Mouse (Mus musculus): Measurements from ENCODE around the gene Sgk2. TPM values are rescaled to one million over a fixed set of nuclear protein-coding genes. Genes with fewer than 3 reads are reported as not detected.
A peak's percentile ranks its signal among the peaks of the same experiment; 100 is the strongest.

Gene Sgk2
- total and polyA plus RNA-seq, 2 experiments from 2014 or later: not detected

DNA sequence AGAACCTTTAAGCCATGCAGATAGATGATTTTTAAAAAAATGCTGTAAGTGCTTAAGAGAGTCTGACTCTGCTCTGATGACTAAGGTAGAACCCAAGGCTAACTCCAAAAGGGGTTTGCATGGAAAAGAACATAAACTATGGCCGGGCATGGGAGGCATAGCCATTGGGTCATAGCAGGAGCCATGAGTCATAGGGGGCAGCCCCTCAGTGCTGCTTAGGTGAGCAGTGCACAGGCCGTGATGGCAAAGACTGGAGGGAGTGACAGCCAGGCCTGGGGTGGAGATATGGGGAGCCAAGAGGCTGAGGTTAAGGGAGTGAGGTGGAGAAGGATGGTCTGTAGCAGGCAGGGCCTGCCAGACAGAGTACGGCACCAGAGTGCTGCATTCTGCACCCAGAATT lies 18.0 kb upstream of the Sgk2 start:
- no peaks in the 10 kb centered on the region for H3K27me3 ChIP-seq (ENCODE audit: insufficient read depth, low read length)
- no peaks in the 10 kb centered on the region for H3K4me1 ChIP-seq (ENCODE audit: insufficient read depth, low read length)
- no peak for DNase-seq (ENCODE audit: low spot score)
- H3K4me2 ChIP-seq (ENCODE audit: low read depth, low read length, poor library complexity, severe bottlenecking): no peak overlapping the region
- H3K36me3 ChIP-seq (ENCODE audit: insufficient read depth, low read length): peaks cover 20% of the 10 kb centered on the region; the same call in 1 of the 2 replicates
- TF ChIP-seq CTCF (IDR thresholded peaks at IDR 0.05): no peak
- WGBS: 89% methylated on average over 3 of the region's 3 CpGs
- no peak for ATAC-seq (ENCODE audit: low FRiP score)
- no peak overlapping the region for H3K4me3 ChIP-seq (ENCODE audit: low read depth, low read length)
- H3K9me3 ChIP-seq (ENCODE audit: low read length): no peaks in the 10 kb centered on the region
- no peak overlapping the region for H3K27ac ChIP-seq (ENCODE audit: low read depth, low read length)
- H3K9ac ChIP-seq (replicated peaks; ENCODE audit: low read length, poor library complexity, severe bottlenecking): no peak overlapping the region

DNA sequence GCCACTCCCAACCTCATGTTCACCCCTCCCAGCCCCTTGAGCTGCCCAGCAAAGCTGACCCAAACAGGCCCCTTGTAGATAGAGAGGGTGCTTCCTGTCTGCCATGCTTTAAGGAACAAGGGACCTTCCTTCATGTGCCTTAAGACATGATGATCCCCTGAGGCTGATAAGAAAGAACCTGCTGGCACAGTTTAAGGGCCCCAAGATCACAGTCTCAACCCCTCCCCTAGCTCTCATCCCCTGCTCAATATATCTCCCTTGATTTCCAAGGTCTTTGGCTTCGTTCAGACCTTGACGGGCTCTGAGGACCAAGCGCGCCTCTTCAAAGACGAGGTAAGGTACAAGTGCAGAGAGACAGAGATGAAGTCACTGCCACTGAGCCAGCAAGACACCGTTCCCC lies 16.2 kb upstream of the Sgk2 start:
- Histone ChIP-seq H3K9me3 (ENCODE audit: low read length) (no peaks in the 10 kb centered on the region), H3K4me1 (ENCODE audit: insufficient read depth, low read length) (no peaks in the 10 kb centered on the region), H3K27me3 (ENCODE audit: insufficient read depth, low read length) (no peaks in the 10 kb centered on the region), H3K9ac (replicated peaks; ENCODE audit: low read length, poor library complexity, severe bottlenecking) (no peak overlapping the region), H3K36me3 (ENCODE audit: insufficient read depth, low read length) (peaks cover 14% of the 10 kb centered on the region; the same call in 1 of the 2 replicates), H3K4me3 (ENCODE audit: low read depth, low read length) (no peak overlapping the region), H3K27ac (ENCODE audit: low read depth, low read length) (no peak overlapping the region), H3K4me2 (ENCODE audit: low read depth, low read length, poor library complexity, severe bottlenecking) (no peak overlapping the region)
- WGBS: 91% methylated on average over 6 of the region's 6 CpGs
- DNase-seq (ENCODE audit: low spot score) (no peak), ATAC-seq (ENCODE audit: low FRiP score) (no peak)
- TF ChIP-seq CTCF (IDR thresholded peaks at IDR 0.05): no peak

DNA sequence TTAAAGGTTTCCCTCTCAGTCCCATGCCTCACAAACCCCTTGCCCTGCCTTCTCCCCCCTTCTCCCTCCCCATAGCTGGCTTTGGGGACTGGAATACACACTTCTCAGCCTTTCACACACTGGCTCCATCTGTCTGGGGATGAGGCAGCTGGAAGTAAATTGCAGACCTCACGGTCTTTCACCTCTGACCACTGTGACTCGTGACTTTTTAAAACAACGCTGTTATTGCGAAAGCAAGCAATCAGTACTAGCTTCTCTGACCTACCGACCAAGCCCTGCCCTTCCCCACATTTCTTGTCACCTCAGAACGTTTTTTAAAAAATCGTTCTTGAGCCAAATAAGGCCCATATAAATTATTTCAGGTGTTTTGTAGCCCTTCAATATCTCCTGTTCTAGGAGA lies 14.4 kb upstream of the Sgk2 start:
- 73% methylated on average over 7 of the region's 7 CpGs for WGBS
- Histone ChIP-seq H3K4me2 (ENCODE audit: low read depth, low read length, poor library complexity, severe bottlenecking) (no peak overlapping the region), H3K27me3 (ENCODE audit: insufficient read depth, low read length) (no peaks in the 10 kb centered on the region), H3K36me3 (ENCODE audit: insufficient read depth, low read length) (0 out of 2 replicates have a peak, but pooled peaks cover 2% of the 10 kb centered on the region), H3K4me1 (ENCODE audit: insufficient read depth, low read length) (no peaks in the 10 kb centered on the region), H3K27ac (ENCODE audit: low read depth, low read length) (no peak overlapping the region), H3K9ac (replicated peaks; ENCODE audit: low read length, poor library complexity, severe bottlenecking) (no peak overlapping the region), H3K4me3 (ENCODE audit: low read depth, low read length) (no peak overlapping the region), H3K9me3 (ENCODE audit: low read length) (no peaks in the 10 kb centered on the region)
- ATAC-seq (ENCODE audit: low FRiP score) (no peak), DNase-seq (ENCODE audit: low spot score) (no peak)
- TF ChIP-seq CTCF (IDR thresholded peaks at IDR 0.05): no peak

DNA sequence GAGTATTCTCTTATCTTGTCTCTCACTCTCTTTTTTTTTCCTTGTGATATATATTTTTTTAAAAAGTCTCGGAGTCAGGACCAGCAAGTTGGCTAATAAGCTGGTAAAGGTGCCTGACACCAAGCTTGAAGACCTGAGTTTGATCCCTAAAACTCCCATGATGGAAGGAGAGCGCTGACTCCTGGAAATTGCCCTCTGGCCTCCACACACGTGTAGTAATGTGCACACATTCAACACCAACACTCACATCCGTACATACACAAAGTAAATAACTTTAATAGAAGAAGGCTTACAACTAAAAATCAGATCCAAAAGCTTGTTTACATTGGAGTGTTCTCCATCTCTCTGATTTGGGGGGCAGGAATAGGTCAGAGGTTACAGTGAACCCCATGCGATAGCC lies 13.9 kb upstream of the Sgk2 start:
- no peak for TF ChIP-seq CTCF (IDR thresholded peaks at IDR 0.05)
- 0 out of 2 replicates have a peak, but pooled peaks cover 2% of the 10 kb centered on the region for H3K36me3 ChIP-seq (ENCODE audit: insufficient read depth, low read length)
- no peak overlapping the region for H3K4me3 ChIP-seq (ENCODE audit: low read depth, low read length)
- no peak overlapping the region for H3K4me2 ChIP-seq (ENCODE audit: low read depth, low read length, poor library complexity, severe bottlenecking)
- whole genome bisulfite sequencing: 71% methylated on average over 5 of the region's 5 CpGs
- no peaks in the 10 kb centered on the region for H3K27me3 ChIP-seq (ENCODE audit: insufficient read depth, low read length)
- DNase-seq (ENCODE audit: low spot score): no peak
- no peak overlapping the region for H3K9ac ChIP-seq (replicated peaks; ENCODE audit: low read length, poor library complexity, severe bottlenecking)
- no peaks in the 10 kb centered on the region for H3K9me3 ChIP-seq (ENCODE audit: low read length)
- H3K27ac ChIP-seq (ENCODE audit: low read depth, low read length): no peak overlapping the region
- no peaks in the 10 kb centered on the region for H3K4me1 ChIP-seq (ENCODE audit: insufficient read depth, low read length)
- no peak for ATAC-seq (ENCODE audit: low FRiP score)

DNA sequence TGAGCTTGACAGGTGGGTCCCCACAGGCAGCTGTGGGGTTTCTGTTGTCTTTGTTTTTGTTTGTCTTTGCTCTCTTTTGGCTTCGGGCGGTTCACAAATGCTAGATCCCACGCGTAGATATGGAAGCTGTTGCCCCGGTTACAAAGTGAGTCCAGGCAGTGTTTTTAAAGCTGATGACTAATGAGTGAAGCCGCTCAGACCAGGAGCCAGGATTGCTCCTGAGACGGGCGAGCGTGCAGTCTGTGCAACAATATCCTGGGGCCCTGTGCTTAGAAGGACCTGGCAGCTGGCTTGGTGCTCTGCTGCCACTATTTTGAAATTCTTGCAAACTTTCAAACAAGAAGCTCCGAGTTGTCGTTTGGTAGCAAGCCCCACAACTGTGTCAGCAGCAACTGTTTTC lies 13.5 kb upstream of the Sgk2 start:
- Histone ChIP-seq H3K4me2 (ENCODE audit: low read depth, low read length, poor library complexity, severe bottlenecking) (no peak overlapping the region), H3K27ac (ENCODE audit: low read depth, low read length) (no peak overlapping the region)

DNA sequence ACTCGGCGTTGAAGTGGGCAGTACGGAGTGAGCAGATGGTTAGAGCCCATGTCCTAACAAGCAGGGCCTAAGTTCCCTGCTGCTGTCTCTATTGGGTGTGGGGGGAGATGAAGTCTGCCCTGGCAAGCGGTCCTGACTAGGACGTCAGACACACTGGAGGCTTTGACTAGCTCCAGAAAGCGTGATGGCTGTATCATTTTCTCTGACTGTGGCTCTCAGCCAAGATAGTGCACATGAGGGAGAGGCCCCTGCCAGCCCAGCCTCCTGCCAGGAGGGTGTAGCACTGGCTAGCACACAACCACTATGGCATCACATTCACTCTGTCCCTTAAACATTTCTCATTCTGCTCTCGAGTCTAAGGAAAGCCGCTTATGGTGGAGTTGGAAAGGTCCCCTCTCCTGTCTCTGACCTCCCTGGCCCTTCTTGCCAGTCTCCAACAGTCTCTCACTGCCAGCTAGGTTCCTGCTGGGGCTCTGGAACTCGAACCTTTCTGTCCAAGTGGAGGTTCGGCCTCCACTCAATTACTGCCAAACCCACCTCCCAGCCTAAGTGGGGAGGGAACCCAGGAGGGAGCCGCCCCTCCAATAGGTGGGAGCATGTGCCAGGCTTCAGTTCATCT lies 11.9 kb upstream of the Sgk2 start:
- whole genome bisulfite sequencing: 72% methylated on average over 11 of the region's 11 CpGs
- Histone ChIP-seq H3K9ac (replicated peaks; ENCODE audit: low read length, poor library complexity, severe bottlenecking) (no peak overlapping the region), H3K9me3 (ENCODE audit: low read length) (no peaks in the 10 kb centered on the region), H3K4me1 (ENCODE audit: insufficient read depth, low read length) (no peaks in the 10 kb centered on the region), H3K27me3 (ENCODE audit: insufficient read depth, low read length) (no peaks in the 10 kb centered on the region), H3K27ac (ENCODE audit: low read depth, low read length) (no peak overlapping the region), H3K4me2 (ENCODE audit: low read depth, low read length, poor library complexity, severe bottlenecking) (no peak overlapping the region), H3K4me3 (ENCODE audit: low read depth, low read length) (no peak overlapping the region), H3K36me3 (ENCODE audit: insufficient read depth, low read length) (no peaks in the 10 kb centered on the region)
- ATAC-seq (ENCODE audit: low FRiP score) (0 out of 2 replicates have a peak, but pooled peaks have one; percentile 49), DNase-seq (ENCODE audit: low spot score) (peak; percentile 52)
- no peak for TF ChIP-seq CTCF (IDR thresholded peaks at IDR 0.05)

More for the DNA sequence above, 13.5 kb upstream of the Sgk2 start:
- no peak for ATAC-seq (ENCODE audit: low FRiP score)
- H3K9ac ChIP-seq (replicated peaks; ENCODE audit: low read length, poor library complexity, severe bottlenecking): 0 out of 2 replicates have a peak overlapping the region, but pooled peaks have one; percentile 4
- 18% methylated on average over 11 of the region's 11 CpGs for WGBS
- no peak overlapping the region for H3K4me3 ChIP-seq (ENCODE audit: low read depth, low read length)
- H3K36me3 ChIP-seq (ENCODE audit: insufficient read depth, low read length): 0 out of 2 replicates have a peak, but pooled peaks cover 2% of the 10 kb centered on the region
- TF ChIP-seq CTCF (IDR thresholded peaks at IDR 0.05): no peak
- H3K4me1 ChIP-seq (ENCODE audit: insufficient read depth, low read length): no peaks in the 10 kb centered on the region
- no peaks in the 10 kb centered on the region for H3K27me3 ChIP-seq (ENCODE audit: insufficient read depth, low read length)
- H3K9me3 ChIP-seq (ENCODE audit: low read length): no peaks in the 10 kb centered on the region
- peak; percentile 30 for DNase-seq (ENCODE audit: low spot score)

Data from midbrain, postnatal 0 days (tissue).